Mouse (Mus musculus) stomach, embryonic 14.5 days (tissue): Measurements from ENCODE around the gene Gga2. TPM values are rescaled to one million over a fixed set of nuclear protein-coding genes. Genes with fewer than 3 reads are reported as not detected.

ENCODE experiments used
- ATAC-seq: fragments of 200-750 bp; cut with Nextera tagmentation; 2 replicates; pipeline ENCODE4 v1.8.0; 2017; ENCODE audit warnings: low read depth, moderate TSS enrichment; ENCODE audit not compliant: insufficient number of reproducible peaks, insufficient read depth, low FRiP score
- H3K27ac ChIP-seq: fragments of 300-500 bp; sonication (generic); 2 replicates; pipeline ENCODE4 v1.5.1; 2014; ENCODE audit warnings: mild to moderate bottlenecking, low read length, moderate library complexity, mixed read lengths
- H3K27me3 ChIP-seq: fragments of 300-500 bp; sonication (generic); 2 replicates; pipeline ENCODE4 v1.6.1; 2014; ENCODE audit warnings: low read length, control low read depth, mixed read lengths; ENCODE audit not compliant: control insufficient read depth, insufficient read depth
- H3K36me3 ChIP-seq: fragments of 300-500 bp; sonication (generic); 2 replicates; pipeline ENCODE4 v1.6.1; 2014; ENCODE audit warnings: mild to moderate bottlenecking, control low read depth, low read length, moderate library complexity, mixed read lengths; ENCODE audit not compliant: control insufficient read depth, insufficient read depth
- H3K4me1 ChIP-seq: fragments of 300-500 bp; sonication (generic); 2 replicates; pipeline ENCODE4 v1.6.1; 2014; ENCODE audit warnings: low read length, control low read depth, mixed read lengths; ENCODE audit not compliant: control insufficient read depth, insufficient read depth
- H3K4me2 ChIP-seq: fragments of 300-500 bp; sonication (generic); replicated peaks from 2 replicates; pipeline ENCODE4 v1.6.1; 2014; ENCODE audit warnings: low read depth, low read length, control low read depth
- H3K4me3 ChIP-seq: fragments of 300-500 bp; sonication (generic); 2 replicates; pipeline ENCODE4 v1.5.1; 2014; ENCODE audit warnings: low read depth, low read length, control low read depth
- H3K9ac ChIP-seq: fragments of 300-500 bp; sonication (generic); replicated peaks from 2 replicates; pipeline ENCODE4 v1.6.1; 2014; ENCODE audit warnings: low read depth, mild to moderate bottlenecking, control low read depth, low read length, moderate library complexity, mixed read lengths
- H3K9me3 ChIP-seq: fragments of 300-500 bp; sonication (generic); 2 replicates; pipeline ENCODE4 v1.6.1; 2016; ENCODE audit warnings: low read depth, low read length, control low read depth; ENCODE audit not compliant: control insufficient read depth
- WGBS: fragments of 180-500 bp; shearing (Covaris S2); extraction: QIAGEN DNeasy Blood & Tissue Kit; methylation state at CpG from one replicate; pipeline ENCODE4 v1.1.7; 2014; 5-methylcytosine and 5-hydroxymethylcytosine counted together
- polyA plus RNA-seq: library from polyadenylated mRNA; unstranded; fragments of >200 nt; fragmentation: Nextera tagmentation; extraction: Ambion mirVana; gene quantifications from 2 replicates; pipeline ENCODE4 v1.2.1, GENCODE M21; 2014

Gga2 gene
- polyA plus RNA-seq, result 48.2 and 57.7 TPM in 2 replicates

- ATAC-seq, result peak; percentile 86
- Histone ChIP-seq H3K4me3 (peak within 1 kb of the TSS; percentile 76), H3K4me2 (peak within 1 kb of the TSS; percentile 66), H3K27me3 (no peaks in the 10 kb centered on the region), H3K9me3 (no peaks in the 10 kb centered on the region), H3K4me1 (peaks cover 18% of the 10 kb centered on the region), H3K9ac (peak within 1 kb of the TSS; percentile 74), H3K27ac (peak within 1 kb of the TSS; percentile 85), H3K36me3 (peaks cover 4% of the 10 kb centered on the region; the same call in 1 of the 2 replicates)
- under 1% methylated on average over 50 of the region's 50 CpGs for WGBS
These were observed at the start of gene Gga2 for GRCm38 (mm10) chr7:122020667-122021354. Gga2 (minus strand) TSS chr7:122021222.

- H3K4me2 ChIP-seq, result peak overlapping the region; percentile 73
- H3K4me1 ChIP-seq, result peaks cover 15% of the 10 kb centered on the region; the same call in 1 of the 2 replicates
- 2% methylated on average over 58 of the region's 58 CpGs for WGBS
These were observed 46.7 kb upstream of the Gga2 start for GRCm38 (mm10) chr7:122067517-122068381.

GRCm38 (mm10) chr7:122066945-122067516, 46.0 kb upstream of the Gga2 start, which contains the start of the genes Ubfd1 and Ears2:
Ubfd1 (plus strand) TSS chr7:122067175.
Ears2 (minus strand) TSS chr7:122067263.
- peak; percentile 99 for ATAC-seq
- H3K27me3 ChIP-seq, result no peaks in the 10 kb centered on the region
- 0% methylated on average over 58 of the region's 60 CpGs for WGBS
- peak within 1 kb of the TSS; percentile 89 for H3K9ac ChIP-seq
- peaks cover 15% of the 10 kb centered on the region; the same call in 1 of the 2 replicates for H3K4me1 ChIP-seq
- peak within 1 kb of the TSS; percentile 73 for H3K4me2 ChIP-seq
- no peaks in the 10 kb centered on the region for H3K9me3 ChIP-seq
- peak within 1 kb of the TSS; percentile 64 for H3K4me3 ChIP-seq
- peaks cover 27% of the 10 kb centered on the region for H3K36me3 ChIP-seq
- peak within 1 kb of the TSS; percentile 94 for H3K27ac ChIP-seq

More at GRCm38 (mm10) chr7:122067517-122068381, 46.7 kb upstream of the Gga2 start:
- Histone ChIP-seq H3K36me3 (peaks cover 31% of the 10 kb centered on the region), H3K27me3 (no peaks in the 10 kb centered on the region), H3K27ac (peak overlapping the region; percentile 94), H3K9me3 (no peaks in the 10 kb centered on the region), H3K4me3 (peak overlapping the region; percentile 64), H3K9ac (peak overlapping the region; percentile 89)
- no peak for ATAC-seq

- peak overlapping the region; percentile 60 for H3K4me2 ChIP-seq
- H3K9me3 ChIP-seq, result no peaks in the 10 kb centered on the region
- peak overlapping the region; percentile 64 for H3K4me3 ChIP-seq
- 13% methylated on average over 31 of the region's 31 CpGs for WGBS
- peak overlapping the region; percentile 89 for H3K9ac ChIP-seq
- H3K36me3 ChIP-seq, result peaks cover 19% of the 10 kb centered on the region
- peaks cover 15% of the 10 kb centered on the region; the same call in 1 of the 2 replicates for H3K4me1 ChIP-seq
- H3K27me3 ChIP-seq, result no peaks in the 10 kb centered on the region
- H3K27ac ChIP-seq, result peak overlapping the region; percentile 94
- no peak; the same call in 1 of the 2 replicates for ATAC-seq
These were observed 45.3 kb upstream of the Gga2 start for GRCm38 (mm10) chr7:122066102-122066944.

- Histone ChIP-seq H3K4me3 (peak overlapping the region; percentile 64; the same call in 1 of the 2 replicates), H3K27me3 (no peaks in the 10 kb centered on the region), H3K4me2 (peak overlapping the region; percentile 60), H3K36me3 (peaks cover 17% of the 10 kb centered on the region), H3K4me1 (peaks cover 15% of the 10 kb centered on the region; the same call in 1 of the 2 replicates), H3K9ac (no peak overlapping the region), H3K27ac (no peak overlapping the region), H3K9me3 (no peaks in the 10 kb centered on the region)
- ATAC-seq, result no peak
- WGBS, result 46% methylated on average over 1 of the region's 1 CpGs
These were observed 44.6 kb upstream of the Gga2 start for GRCm38 (mm10) chr7:122065656-122066055.

- no peak overlapping the region for H3K4me3 ChIP-seq
- H3K4me1 ChIP-seq, result no peaks in the 10 kb centered on the region
- peaks cover 16% of the 10 kb centered on the region for H3K36me3 ChIP-seq
- H3K9me3 ChIP-seq, result no peaks in the 10 kb centered on the region
- no peak for ATAC-seq
- H3K27ac ChIP-seq, result no peak overlapping the region
- no peak overlapping the region for H3K4me2 ChIP-seq
- 83% methylated on average over 5 of the region's 5 CpGs for WGBS
- no peaks in the 10 kb centered on the region for H3K27me3 ChIP-seq
- H3K9ac ChIP-seq, result no peak overlapping the region
These were observed 35.6 kb upstream of the Gga2 start for GRCm38 (mm10) chr7:122056633-122057032.

GRCm38 (mm10) chr7:122050834-122051233, 29.8 kb upstream of the Gga2 start:
- peaks cover 24% of the 10 kb centered on the region for H3K36me3 ChIP-seq
- 68% methylated on average over 1 of the region's 1 CpGs for WGBS

More at GRCm38 (mm10) chr7:122050834-122051233, 29.8 kb upstream of the Gga2 start:
- Histone ChIP-seq H3K27me3 (no peaks in the 10 kb centered on the region), H3K9ac (no peak overlapping the region), H3K4me3 (no peak overlapping the region), H3K9me3 (no peaks in the 10 kb centered on the region), H3K4me2 (no peak overlapping the region), H3K27ac (no peak overlapping the region), H3K4me1 (no peaks in the 10 kb centered on the region)
- no peak for ATAC-seq
